Mouse (Mus musculus) lung, embryonic 16.5 days (tissue): ENCODE measurements around the gene Slc44a2. TPM values are rescaled to one million over a fixed set of nuclear protein-coding genes. Genes with fewer than 3 reads are reported as not detected.

Experiments used
- ATAC-seq: fragments of 200-750 bp; cut with Nextera tagmentation; 2 replicates; pipeline ENCODE4 v1.8.0; 2017; ENCODE audit warnings: low read depth, mild to moderate bottlenecking, moderate library complexity
- H3K27ac ChIP-seq: fragments of 300-500 bp; sonication (generic); 2 replicates; pipeline ENCODE4 v1.5.1; 2014; ENCODE audit warnings: mild to moderate bottlenecking, control low read depth, low read length
- H3K27me3 ChIP-seq: fragments of 300-500 bp; sonication (generic); 2 replicates; pipeline ENCODE4 v1.6.1; 2014; ENCODE audit warnings: low read depth, low read length, mixed read lengths; ENCODE audit not compliant: control insufficient read depth, insufficient read depth
- H3K36me3 ChIP-seq: fragments of 300-500 bp; sonication (generic); 2 replicates; pipeline ENCODE4 v1.6.1; 2014; ENCODE audit warnings: low read length; ENCODE audit not compliant: control insufficient read depth, insufficient read depth
- H3K4me1 ChIP-seq: fragments of 300-500 bp; sonication (generic); replicated peaks from 2 replicates; pipeline ENCODE4 v1.6.1; 2014; ENCODE audit warnings: low read length, mixed read lengths; ENCODE audit not compliant: control insufficient read depth, insufficient read depth
- H3K4me2 ChIP-seq: fragments of 300-500 bp; sonication (generic); 2 replicates; pipeline ENCODE4 v1.6.1; 2014; ENCODE audit warnings: low read depth, low read length, control low read depth
- H3K4me3 ChIP-seq: fragments of 300-500 bp; sonication (generic); 2 replicates; pipeline ENCODE4 v1.5.1; 2014; ENCODE audit warnings: mild to moderate bottlenecking, low read length, control low read depth
- H3K9ac ChIP-seq: fragments of 300-500 bp; sonication (generic); 2 replicates; pipeline ENCODE4 v1.6.1; 2014; ENCODE audit warnings: low read length, control low read depth
- H3K9me3 ChIP-seq: fragments of 300-500 bp; sonication (generic); 2 replicates; pipeline ENCODE4 v1.6.1; 2016; ENCODE audit warnings: low read length; ENCODE audit not compliant: control insufficient read depth
- WGBS: fragments of 180-500 bp; shearing (Covaris S2); extraction: QIAGEN DNeasy Blood & Tissue Kit; methylation state at CpG from one replicate; pipeline ENCODE4 v1.1.7; 2014; 5-methylcytosine and 5-hydroxymethylcytosine counted together
- polyA plus RNA-seq: library from polyadenylated mRNA; unstranded; fragments of >200 nt; fragmentation: Nextera tagmentation; extraction: Ambion mirVana; gene quantifications from 2 replicates; pipeline ENCODE4 v1.2.1, GENCODE M21; 2015

The Slc44a2 gene
- polyA plus RNA-seq, 1 experiment from 2014 or later = 178 TPM

DNA sequence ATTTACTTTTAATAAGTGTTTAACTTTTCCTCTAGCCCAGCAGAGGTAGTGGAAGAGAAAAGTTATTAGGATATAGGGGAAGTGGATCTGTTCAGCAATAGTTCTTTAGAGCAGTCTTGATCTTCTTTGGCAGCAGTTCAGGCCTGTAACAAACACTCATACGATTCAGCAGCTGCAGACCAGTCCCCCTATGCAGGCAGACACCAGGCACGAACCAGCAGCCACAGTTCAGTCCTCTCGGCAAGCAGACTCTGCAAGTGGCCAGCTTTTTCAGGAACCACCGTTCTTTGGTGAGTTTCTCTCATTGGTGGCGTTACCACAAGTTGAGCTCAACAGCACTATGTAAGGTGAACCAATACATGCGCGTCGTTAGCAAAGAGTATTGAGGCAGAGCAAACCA lies 16.0 kb downstream of the Slc44a2 start:
- peaks cover 27% of the 10 kb centered on the region for H3K4me1 ChIP-seq
- no peaks in the 10 kb centered on the region; the same call in 1 of the 2 replicates for H3K36me3 ChIP-seq
- no peak overlapping the region for H3K27ac ChIP-seq
- H3K9me3 ChIP-seq = no peaks in the 10 kb centered on the region
- H3K9ac ChIP-seq = no peak overlapping the region
- no peaks in the 10 kb centered on the region for H3K27me3 ChIP-seq
- no peak overlapping the region for H3K4me2 ChIP-seq
- 64% methylated on average over 8 of the region's 8 CpGs for WGBS
- ATAC-seq = no peak
- no peak overlapping the region for H3K4me3 ChIP-seq

DNA sequence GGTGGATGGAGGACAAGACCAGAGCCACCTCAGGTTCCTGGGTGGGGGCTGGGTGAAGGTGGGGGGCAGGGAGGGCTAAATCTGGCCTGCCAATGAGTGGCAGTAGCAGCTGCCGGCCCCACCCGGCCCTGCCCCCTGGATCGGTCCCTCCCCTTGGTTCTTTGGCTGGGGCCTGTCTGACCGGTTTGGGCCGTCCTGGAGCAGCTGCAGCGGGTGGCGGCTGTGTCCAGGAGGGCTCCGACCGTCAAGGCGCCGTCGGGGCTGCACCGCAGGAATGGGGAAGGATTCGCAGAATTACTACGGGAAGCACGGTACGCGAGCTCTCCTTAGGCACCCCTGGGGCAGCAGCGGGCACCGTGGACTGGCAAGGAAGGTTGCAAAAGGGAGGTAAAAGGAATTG lies 17.2 kb downstream of the Slc44a2 start:
- Histone ChIP-seq H3K9me3 (no peaks in the 10 kb centered on the region), H3K27ac (peak overlapping the region; percentile 82), H3K36me3 (peaks cover 9% of the 10 kb centered on the region), H3K4me3 (peak overlapping the region; percentile 56), H3K4me2 (peak overlapping the region; percentile 52), H3K4me1 (peaks cover 21% of the 10 kb centered on the region), H3K9ac (peak overlapping the region; percentile 69), H3K27me3 (no peaks in the 10 kb centered on the region)
- 30% methylated on average over 20 of the region's 20 CpGs for WGBS
- peak; percentile 92 for ATAC-seq

DNA sequence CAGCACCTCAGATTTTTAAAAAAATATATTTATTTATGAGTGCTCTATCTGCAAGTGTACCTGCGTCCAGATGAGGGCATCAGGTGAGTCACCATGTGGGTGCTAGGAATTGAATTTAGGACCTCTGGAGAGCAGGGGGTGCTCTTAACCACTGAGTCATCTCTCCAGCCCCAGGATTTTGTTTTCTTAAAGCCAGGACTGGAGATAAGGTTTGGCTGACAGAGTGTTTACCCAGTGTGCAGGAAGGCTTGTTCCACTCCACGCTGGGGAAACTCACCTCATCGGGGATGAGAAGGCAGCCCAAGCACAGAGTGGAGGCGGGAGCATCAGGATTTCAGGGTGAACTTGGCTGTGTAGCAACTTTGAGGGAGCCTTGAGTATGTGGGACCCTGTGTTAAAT lies 19.9 kb downstream of the Slc44a2 start:
- peaks cover 6% of the 10 kb centered on the region; the same call in 1 of the 2 replicates for H3K4me1 ChIP-seq
- H3K27me3 ChIP-seq = no peaks in the 10 kb centered on the region
- WGBS = 33% methylated on average over 4 of the region's 4 CpGs
- H3K4me3 ChIP-seq = no peak overlapping the region
- no peak overlapping the region for H3K9ac ChIP-seq
- no peaks in the 10 kb centered on the region for H3K9me3 ChIP-seq
- H3K36me3 ChIP-seq = peaks cover 21% of the 10 kb centered on the region
- peak overlapping the region; percentile 43; the same call in 1 of the 2 replicates for H3K27ac ChIP-seq
- peak; percentile 24; the same call in 1 of the 2 replicates for ATAC-seq
- H3K4me2 ChIP-seq = 0 out of 2 replicates have a peak overlapping the region, but pooled peaks have one; percentile 22

DNA sequence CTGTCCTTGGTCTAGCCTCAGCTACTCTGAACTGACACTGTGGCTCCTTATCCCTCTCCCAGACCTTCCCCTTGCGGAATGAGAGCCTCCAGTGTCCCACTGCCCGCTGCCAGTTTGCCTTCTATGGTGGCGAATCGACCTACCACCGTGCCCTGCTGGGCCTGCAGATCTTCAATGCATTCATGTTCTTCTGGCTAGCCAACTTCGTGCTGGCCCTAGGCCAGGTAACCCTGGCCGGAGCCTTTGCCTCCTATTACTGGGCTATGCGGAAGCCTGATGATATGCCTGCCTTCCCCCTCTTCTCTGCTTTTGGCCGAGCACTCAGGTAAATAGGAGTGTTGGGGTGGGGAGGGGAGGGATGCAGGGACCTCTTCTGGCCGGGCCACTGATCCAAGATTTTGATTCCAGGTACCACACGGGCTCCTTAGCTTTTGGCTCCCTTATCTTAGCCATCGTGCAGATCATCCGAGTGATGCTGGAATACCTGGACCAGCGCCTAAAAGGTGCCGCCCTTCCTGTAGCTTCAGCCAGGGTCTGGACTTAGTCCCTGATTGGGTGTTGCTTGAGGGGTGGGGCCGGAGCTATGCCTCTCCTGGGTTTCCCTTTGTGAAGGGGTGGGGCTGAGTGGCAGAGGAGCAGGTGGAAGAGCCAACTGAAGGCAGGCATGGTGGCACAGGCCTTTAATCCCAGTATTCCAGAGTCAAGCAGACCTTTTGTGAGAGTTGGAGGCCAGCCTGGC lies 26.3 kb downstream of the Slc44a2 start:
- Histone ChIP-seq H3K9ac (no peak overlapping the region), H3K27ac (no peak overlapping the region), H3K4me1 (no peaks in the 10 kb centered on the region), H3K4me2 (no peak overlapping the region), H3K9me3 (no peaks in the 10 kb centered on the region), H3K27me3 (no peaks in the 10 kb centered on the region), H3K4me3 (no peak overlapping the region), H3K36me3 (peaks cover 56% of the 10 kb centered on the region)
- 67% methylated on average over 16 of the region's 16 CpGs for WGBS
- no peak for ATAC-seq

DNA sequence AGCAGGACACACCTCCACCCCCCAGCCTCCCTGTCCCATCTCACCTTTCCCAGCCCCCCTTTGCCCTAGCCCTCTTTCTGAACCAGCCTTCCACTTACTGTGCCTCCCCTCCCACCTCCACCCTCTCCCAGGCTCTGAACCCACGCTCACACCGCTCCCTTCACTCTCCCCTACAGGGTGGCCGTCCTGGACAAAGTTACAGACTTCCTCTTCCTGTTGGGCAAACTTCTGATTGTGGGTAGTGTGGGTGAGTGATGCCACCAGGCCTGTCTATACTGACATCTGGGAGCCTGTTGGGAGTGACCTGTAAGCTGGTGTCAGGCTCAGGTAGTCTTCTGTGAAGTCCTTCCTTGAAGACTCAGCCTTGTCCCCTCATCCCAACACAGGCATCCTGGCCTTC lies 27.7 kb downstream of the Slc44a2 start:
- 79% methylated on average over 3 of the region's 3 CpGs for WGBS
- no peak overlapping the region for H3K4me3 ChIP-seq
- no peak for ATAC-seq
- H3K4me1 ChIP-seq = peaks cover 4% of the 10 kb centered on the region
- no peaks in the 10 kb centered on the region for H3K9me3 ChIP-seq
- no peak overlapping the region for H3K4me2 ChIP-seq
- no peak overlapping the region for H3K9ac ChIP-seq
- no peak overlapping the region for H3K27ac ChIP-seq
- no peaks in the 10 kb centered on the region for H3K27me3 ChIP-seq
- H3K36me3 ChIP-seq = peaks cover 44% of the 10 kb centered on the region

DNA sequence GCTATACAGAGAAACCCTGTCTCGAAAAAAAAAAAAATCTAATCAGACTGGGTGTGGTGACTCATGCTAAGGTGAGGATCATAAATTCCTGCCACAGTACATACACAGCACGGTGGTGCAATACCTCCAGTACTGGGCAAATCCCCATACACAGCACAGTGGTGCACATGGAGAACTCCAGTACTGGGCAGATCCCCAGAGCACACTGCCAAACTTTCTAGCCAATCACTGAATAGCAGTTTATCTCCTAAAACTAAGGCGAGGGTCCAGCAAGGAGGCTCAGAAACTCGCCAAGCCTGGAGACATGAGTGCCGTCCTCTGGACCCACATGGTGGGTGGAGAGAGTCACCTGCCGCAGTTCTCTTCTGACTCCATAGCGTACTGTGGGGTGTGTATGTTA lies 30.7 kb downstream of the Slc44a2 start:
- Histone ChIP-seq H3K36me3 (peaks cover 37% of the 10 kb centered on the region), H3K4me1 (peaks cover 7% of the 10 kb centered on the region), H3K4me3 (no peak overlapping the region), H3K4me2 (no peak overlapping the region), H3K9ac (no peak overlapping the region), H3K27me3 (no peaks in the 10 kb centered on the region), H3K9me3 (no peaks in the 10 kb centered on the region), H3K27ac (no peak overlapping the region)
- 79% methylated on average over 7 of the region's 7 CpGs for WGBS
- ATAC-seq = no peak

DNA sequence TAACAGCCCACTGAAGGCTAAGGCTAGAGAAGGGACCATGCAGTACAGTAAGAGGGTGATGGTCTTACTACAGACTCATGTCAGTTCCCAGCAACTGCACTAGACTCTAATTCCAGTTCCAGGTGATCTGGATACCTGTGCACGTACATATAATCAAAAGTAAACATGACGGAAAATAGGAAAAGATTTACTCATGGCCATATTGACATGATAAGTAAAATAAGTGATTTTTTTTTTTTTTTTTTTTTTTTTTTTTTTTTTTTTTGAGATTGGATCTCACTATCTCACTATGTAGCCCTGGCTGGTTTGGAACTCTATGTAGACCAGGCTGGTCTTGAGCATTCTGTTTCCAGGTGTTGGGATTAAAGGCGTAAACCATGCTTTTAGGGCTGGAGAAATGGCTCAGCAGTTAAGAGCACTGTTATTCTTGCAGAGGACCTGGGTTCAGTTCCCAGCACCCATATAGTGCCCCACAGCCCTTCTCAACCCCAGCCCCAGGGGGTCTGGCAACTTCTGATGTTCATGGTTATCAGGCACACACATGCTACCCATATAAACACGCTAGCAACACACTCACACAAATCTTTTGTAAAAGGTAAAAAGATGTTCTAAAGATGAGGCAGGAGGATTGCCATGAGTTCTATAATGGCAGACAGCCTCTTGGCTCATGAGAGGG lies 31.3 kb downstream of the Slc44a2 start:
- peaks cover 37% of the 10 kb centered on the region for H3K36me3 ChIP-seq

DNA sequence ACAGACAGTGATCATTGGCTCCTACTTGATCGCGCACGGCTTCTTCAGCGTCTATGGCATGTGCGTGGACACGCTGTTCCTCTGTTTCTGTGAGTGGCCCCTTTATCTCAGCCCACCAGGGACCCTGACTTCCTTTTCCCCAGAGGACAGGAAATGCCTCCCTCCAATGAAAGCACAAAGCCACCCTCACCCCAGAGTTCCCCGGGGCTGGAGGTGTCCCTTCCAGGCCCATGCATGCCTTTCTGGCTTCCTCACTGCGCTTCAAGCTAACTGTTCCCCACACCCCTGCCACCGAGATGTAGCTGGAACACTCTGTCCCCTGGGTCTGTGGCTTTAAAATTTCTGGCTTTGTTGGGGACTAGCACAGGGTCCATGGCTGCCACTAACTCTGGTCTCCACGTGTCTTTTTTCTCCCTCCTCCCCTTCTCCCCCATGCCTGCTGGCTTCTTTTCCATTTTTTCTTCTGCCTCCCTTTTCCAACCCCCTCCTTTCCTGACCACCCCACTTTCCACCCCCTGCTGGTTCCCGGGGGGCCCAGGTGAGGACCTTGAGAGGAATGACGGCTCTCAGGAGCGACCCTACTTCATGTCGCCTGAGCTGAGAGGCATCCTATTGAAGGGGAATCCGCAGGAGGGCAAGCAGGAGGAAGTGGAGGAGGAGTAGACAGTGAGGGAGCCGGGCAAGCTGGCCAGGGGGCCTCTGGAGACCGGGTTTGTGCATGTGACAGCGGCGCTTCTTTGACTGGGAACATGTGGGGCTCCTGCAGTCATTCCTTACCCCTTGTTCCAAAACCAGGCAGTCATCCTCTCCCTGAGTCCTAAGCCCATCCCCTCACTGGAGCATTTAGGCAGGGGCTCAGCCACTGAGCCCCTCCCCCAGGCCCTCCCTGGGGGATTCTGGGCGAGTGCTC lies 32.2 kb downstream of the Slc44a2 start:
- WGBS = 40% methylated on average over 20 of the region's 20 CpGs
- H3K9me3 ChIP-seq = no peaks in the 10 kb centered on the region
- H3K36me3 ChIP-seq = peaks cover 37% of the 10 kb centered on the region
- H3K4me1 ChIP-seq = peaks cover 7% of the 10 kb centered on the region
- no peaks in the 10 kb centered on the region for H3K27me3 ChIP-seq
- H3K9ac ChIP-seq = peak overlapping the region; percentile 50; the same call in 1 of the 2 replicates
- no peak overlapping the region for H3K4me3 ChIP-seq
- no peak overlapping the region for H3K4me2 ChIP-seq
- H3K27ac ChIP-seq = peak overlapping the region; percentile 51
- ATAC-seq = no peak; the same call in 1 of the 2 replicates

More for the DNA sequence above, 31.3 kb downstream of the Slc44a2 start:
- Histone ChIP-seq H3K9me3 (no peaks in the 10 kb centered on the region), H3K4me1 (peaks cover 7% of the 10 kb centered on the region), H3K4me3 (no peak overlapping the region), H3K27me3 (no peaks in the 10 kb centered on the region), H3K27ac (no peak overlapping the region), H3K4me2 (no peak overlapping the region), H3K9ac (no peak overlapping the region)
- ATAC-seq = no peak
- 89% methylated on average over 4 of the region's 4 CpGs for WGBS

DNA sequence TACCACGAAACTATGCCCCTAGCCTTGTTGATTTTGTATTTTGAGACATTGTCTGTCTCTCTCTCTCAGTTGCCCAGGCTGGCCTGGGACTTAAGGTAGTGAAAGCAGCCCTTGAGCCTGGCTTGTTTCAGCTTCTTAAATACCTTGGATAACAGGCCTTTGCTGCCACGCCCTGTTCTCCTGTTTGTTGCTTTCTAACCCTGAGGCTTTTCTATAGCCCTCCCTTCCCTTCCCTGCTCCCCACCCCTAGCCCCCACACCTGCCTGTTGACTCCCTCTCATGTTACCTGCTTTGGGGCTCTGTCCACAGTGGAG lies 32.8 kb downstream of the Slc44a2 start:
- H3K4me3 ChIP-seq = no peak overlapping the region
- H3K27me3 ChIP-seq = no peaks in the 10 kb centered on the region
- 61% methylated on average over 2 of the region's 2 CpGs for WGBS
- H3K4me1 ChIP-seq = peaks cover 7% of the 10 kb centered on the region
- H3K36me3 ChIP-seq = peaks cover 37% of the 10 kb centered on the region
- ATAC-seq = no peak
- no peak overlapping the region for H3K4me2 ChIP-seq
- peak overlapping the region; percentile 51 for H3K27ac ChIP-seq
- H3K9ac ChIP-seq = no peak overlapping the region; the same call in 1 of the 2 replicates
- no peaks in the 10 kb centered on the region for H3K9me3 ChIP-seq
